Mouse (Mus musculus): ENCODE results near the gene Atg3. TPM values are rescaled to one million over a fixed set of nuclear protein-coding genes. Genes with fewer than 3 reads are reported as not detected.

The Atg3 gene
- polyA plus RNA-seq, 1 experiment from 2014 or later = 31.7 TPM

DNA sequence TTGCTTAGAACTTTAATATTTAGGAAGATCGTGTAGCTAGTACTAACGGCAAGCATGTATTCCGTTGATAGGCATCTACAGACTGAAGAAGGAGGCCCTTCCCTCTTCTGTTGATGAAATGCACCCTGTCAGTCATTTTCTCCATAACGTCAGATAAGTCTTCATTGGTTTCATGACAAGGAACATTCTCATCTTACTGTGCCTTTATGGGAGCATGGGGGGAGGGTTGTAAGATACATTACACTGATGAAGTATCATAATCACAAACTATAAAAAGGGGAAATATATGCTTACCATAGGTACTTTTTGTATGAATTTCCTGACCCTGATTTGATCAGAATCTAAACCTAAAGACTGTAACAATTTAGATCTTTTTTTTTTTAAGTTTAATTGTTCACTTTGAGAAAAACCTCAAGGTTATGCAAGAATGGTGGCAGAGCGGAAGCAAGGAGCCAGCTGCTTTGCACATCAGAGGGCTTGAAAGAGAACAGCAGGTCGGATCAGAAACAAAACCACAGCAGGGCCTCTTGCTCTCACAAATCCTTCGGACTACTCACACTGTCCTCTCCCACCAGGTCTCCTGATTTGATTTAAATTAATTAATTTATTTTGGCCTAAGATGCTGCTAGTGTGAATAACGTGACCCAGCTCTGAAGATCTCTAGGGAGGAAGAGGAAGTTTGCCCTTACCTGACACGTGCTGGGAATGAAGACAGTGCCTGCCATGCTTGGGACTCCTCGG is 65.2 kb downstream of the Atg3 start, which contains the start of gene Btla:
Btla (plus strand) TSS at position 668 of the 741 bp plus-strand sequence.
- WGBS = 55% methylated on average over 10 of the region's 10 CpGs
- no peaks in the 10 kb centered on the region for H3K9me3 ChIP-seq (ENCODE audit: control insufficient read depth, low read length)
- no peak within 1 kb of the TSS for H3K27ac ChIP-seq (ENCODE audit: low read depth)
- H3K36me3 ChIP-seq (ENCODE audit: control insufficient read depth, insufficient read depth, low read length) = no peaks in the 10 kb centered on the region
- no peak within 1 kb of the TSS for H3K4me3 ChIP-seq (ENCODE audit: low read depth, low read length)
- DNase-seq (ENCODE audit: low spot score) (no peak), ATAC-seq (replicated peaks; ENCODE audit: low FRiP score, low TSS enrichment, low read depth) (no peak)
- H3K4me2 ChIP-seq (ENCODE audit: low read length) = no peak within 1 kb of the TSS
- no peaks in the 10 kb centered on the region for H3K27me3 ChIP-seq (replicated peaks; ENCODE audit: control insufficient read depth, insufficient read depth, low read length)
- H3K9ac ChIP-seq (ENCODE audit: low read length) = no peak within 1 kb of the TSS
- H3K4me1 ChIP-seq (replicated peaks; ENCODE audit: control insufficient read depth, insufficient read depth, low read length) = no peaks in the 10 kb centered on the region

DNA sequence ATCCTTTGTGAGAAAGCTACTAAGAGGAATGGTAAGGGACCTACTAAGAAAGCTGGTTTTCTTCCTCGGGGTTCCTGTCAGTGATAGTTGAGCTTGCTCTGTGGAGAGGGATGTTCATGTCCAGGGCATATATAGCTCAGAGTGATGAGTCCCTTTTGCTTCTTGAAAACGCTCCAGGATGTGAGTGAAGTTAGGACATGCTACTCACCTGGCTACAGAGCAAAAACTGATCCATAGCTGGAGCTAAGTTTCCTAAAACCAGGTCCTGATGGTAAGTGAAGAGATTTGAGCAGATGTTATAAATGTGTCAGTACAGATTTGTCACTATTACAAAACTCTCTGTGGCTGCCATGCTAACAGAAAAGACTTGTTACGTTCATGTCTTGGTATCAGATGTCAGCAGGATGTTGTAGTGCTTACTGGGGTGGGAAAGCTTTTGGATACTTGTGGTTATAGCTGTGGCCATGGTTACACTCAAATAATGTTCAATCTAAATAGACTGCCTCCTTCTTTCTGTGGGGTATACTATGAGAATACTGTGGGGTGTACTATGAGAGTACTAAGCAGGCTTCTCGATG is 65.9 kb downstream of the Atg3 start:
- no peaks in the 10 kb centered on the region for H3K4me1 ChIP-seq (replicated peaks; ENCODE audit: control insufficient read depth, insufficient read depth, low read length)
- DNase-seq (ENCODE audit: low spot score) = no peak
- H3K36me3 ChIP-seq (ENCODE audit: control insufficient read depth, insufficient read depth, low read length) = no peaks in the 10 kb centered on the region
- H3K9me3 ChIP-seq (ENCODE audit: control insufficient read depth, low read length) = no peaks in the 10 kb centered on the region
- H3K27me3 ChIP-seq (replicated peaks; ENCODE audit: control insufficient read depth, insufficient read depth, low read length) = no peaks in the 10 kb centered on the region
- H3K27ac ChIP-seq (ENCODE audit: low read depth) = no peak overlapping the region
- H3K4me2 ChIP-seq (ENCODE audit: low read length) = no peak overlapping the region
- no peak overlapping the region for H3K9ac ChIP-seq (ENCODE audit: low read length)
- WGBS = 59% methylated on average over 4 of the region's 4 CpGs
- no peak overlapping the region for H3K4me3 ChIP-seq (ENCODE audit: low read depth, low read length)
- no peak for ATAC-seq (replicated peaks; ENCODE audit: low FRiP score, low TSS enrichment, low read depth)

DNA sequence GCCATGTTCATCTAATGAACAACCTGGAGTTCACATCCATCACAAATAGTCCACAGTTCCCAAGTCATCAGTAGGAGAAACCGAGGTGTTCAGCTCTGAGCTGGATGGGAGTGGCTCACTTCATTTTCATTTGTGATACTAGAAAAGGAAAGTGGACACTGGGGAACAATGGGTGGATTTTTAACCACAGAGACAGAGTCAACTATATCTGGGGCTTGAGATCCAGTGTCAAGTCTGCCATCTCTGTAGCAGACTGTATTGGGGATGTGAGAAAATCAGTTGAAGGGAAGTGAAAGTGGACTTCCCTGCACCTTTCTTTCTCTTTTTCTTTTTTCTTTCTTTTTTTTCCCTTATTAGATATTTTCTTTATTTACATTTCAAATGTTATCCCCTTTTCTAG is 68.4 kb downstream of the Atg3 start:
- no peaks in the 10 kb centered on the region for H3K27me3 ChIP-seq (replicated peaks; ENCODE audit: control insufficient read depth, insufficient read depth, low read length)
- no peak overlapping the region for H3K27ac ChIP-seq (ENCODE audit: low read depth)
- no peaks in the 10 kb centered on the region for H3K9me3 ChIP-seq (ENCODE audit: control insufficient read depth, low read length)
- H3K4me2 ChIP-seq (ENCODE audit: low read length) = no peak overlapping the region
- no peak overlapping the region for H3K9ac ChIP-seq (ENCODE audit: low read length)
- H3K36me3 ChIP-seq (ENCODE audit: control insufficient read depth, insufficient read depth, low read length) = no peaks in the 10 kb centered on the region
- ATAC-seq (replicated peaks; ENCODE audit: low FRiP score, low TSS enrichment, low read depth) (no peak), DNase-seq (ENCODE audit: low spot score) (no peak)
- WGBS = 93% methylated on average over 1 of the region's 1 CpGs
- no peaks in the 10 kb centered on the region for H3K4me1 ChIP-seq (replicated peaks; ENCODE audit: control insufficient read depth, insufficient read depth, low read length)
- no peak overlapping the region for H3K4me3 ChIP-seq (ENCODE audit: low read depth, low read length)

DNA sequence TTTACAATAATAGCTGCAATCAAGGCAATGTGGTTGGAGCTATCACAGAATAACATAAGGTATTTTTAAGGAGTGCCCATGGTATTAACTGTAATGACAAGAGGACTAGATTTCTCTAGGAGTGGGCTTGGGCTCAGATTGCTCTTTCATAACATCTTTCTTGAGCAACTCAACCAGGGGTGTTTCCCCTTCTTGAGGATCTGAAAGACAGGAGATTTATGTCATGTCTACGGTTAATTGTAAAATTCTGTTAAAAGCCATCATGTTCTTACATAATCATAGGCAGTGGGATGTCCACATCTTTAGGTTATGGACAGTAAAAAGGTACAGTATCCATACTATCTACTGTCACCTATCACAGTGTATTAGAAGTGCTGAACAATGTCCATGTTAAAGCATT is 72.7 kb downstream of the Atg3 start:
- ATAC-seq (replicated peaks; ENCODE audit: low FRiP score, low TSS enrichment, low read depth) (no peak), DNase-seq (ENCODE audit: low spot score) (no peak)
- Histone ChIP-seq H3K36me3 (ENCODE audit: control insufficient read depth, insufficient read depth, low read length) (no peaks in the 10 kb centered on the region), H3K9me3 (ENCODE audit: control insufficient read depth, low read length) (no peaks in the 10 kb centered on the region), H3K27me3 (replicated peaks; ENCODE audit: control insufficient read depth, insufficient read depth, low read length) (no peaks in the 10 kb centered on the region), H3K9ac (ENCODE audit: low read length) (no peak overlapping the region), H3K27ac (ENCODE audit: low read depth) (no peak overlapping the region), H3K4me2 (ENCODE audit: low read length) (no peak overlapping the region), H3K4me1 (replicated peaks; ENCODE audit: control insufficient read depth, insufficient read depth, low read length) (no peaks in the 10 kb centered on the region), H3K4me3 (ENCODE audit: low read depth, low read length) (no peak overlapping the region)
- 85% methylated on average over 1 of the region's 1 CpGs for WGBS

DNA sequence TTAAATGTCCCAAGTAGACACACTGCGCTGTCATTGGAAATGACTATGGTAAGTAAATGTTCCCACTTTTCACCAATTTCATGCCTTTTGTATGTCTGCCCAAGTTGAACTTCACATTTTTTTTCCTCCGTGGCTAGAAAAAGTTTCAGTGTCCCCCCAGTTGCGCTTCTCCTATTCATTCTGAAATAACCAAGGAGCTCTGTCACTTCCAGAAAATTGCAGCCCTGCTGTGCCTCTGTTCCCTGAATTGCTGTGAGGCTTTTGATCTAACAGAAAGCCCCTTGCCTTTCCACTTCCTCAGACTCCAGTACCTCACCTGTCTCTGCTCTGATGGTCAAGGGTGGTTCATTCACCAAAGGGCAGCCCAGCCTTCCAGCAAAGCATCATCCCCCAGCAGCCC is 74.4 kb downstream of the Atg3 start:
- ATAC-seq (replicated peaks; ENCODE audit: low FRiP score, low TSS enrichment, low read depth) = no peak
- DNase-seq (ENCODE audit: low spot score) = no peak
- 76% methylated on average over 3 of the region's 3 CpGs for WGBS

More for the DNA sequence above, 74.4 kb downstream of the Atg3 start:
- H3K27me3 ChIP-seq (replicated peaks; ENCODE audit: control insufficient read depth, insufficient read depth, low read length) = no peaks in the 10 kb centered on the region
- H3K9me3 ChIP-seq (ENCODE audit: control insufficient read depth, low read length) = no peaks in the 10 kb centered on the region
- H3K4me1 ChIP-seq (replicated peaks; ENCODE audit: control insufficient read depth, insufficient read depth, low read length) = no peaks in the 10 kb centered on the region
- H3K4me3 ChIP-seq (ENCODE audit: low read depth, low read length) = no peak overlapping the region
- H3K9ac ChIP-seq (ENCODE audit: low read length) = no peak overlapping the region
- no peak overlapping the region for H3K4me2 ChIP-seq (ENCODE audit: low read length)
- no peaks in the 10 kb centered on the region for H3K36me3 ChIP-seq (ENCODE audit: control insufficient read depth, insufficient read depth, low read length)
- H3K27ac ChIP-seq (ENCODE audit: low read depth) = no peak overlapping the region

Other genes with a start within 250 kb of the Atg3 start
- 0.42 TPM in 1 of 2 replicates, not detected in the other for gene Cd200r3, start 215.1 kb upstream of the Atg3 start, polyA plus RNA-seq (2014; fragmentation: Nextera tagmentation; extraction: Ambion mirVana)
- 78.4 and 80.1 TPM in 2 replicates for gene Ccdc80, start 65.4 kb upstream of the Atg3 start, polyA plus RNA-seq (2014; fragmentation: Nextera tagmentation; extraction: Ambion mirVana)
- 18.9 and 19.4 TPM in 2 replicates for gene Slc35a5, start 79 bp upstream of the Atg3 start, polyA plus RNA-seq (2014; fragmentation: Nextera tagmentation; extraction: Ambion mirVana)
- gene Btla, start 65.5 kb downstream of the Atg3 start, polyA plus RNA-seq (2014; fragmentation: Nextera tagmentation; extraction: Ambion mirVana) = 0.34 and 0.39 TPM in 2 replicates